Mouse (Mus musculus) megakaryocyte-erythroid progenitor cell, adult 5-6 weeks (primary cell): ENCODE results near the gene Saxo1. TPM values are rescaled to one million over a fixed set of nuclear protein-coding genes. Genes with fewer than 3 reads are reported as not detected.

Source experiments
- ATAC-seq: replicated peaks from 2 replicates; pipeline ENCODE4 v1.8.0; 2016; ENCODE audit warnings: mild to moderate bottlenecking, inconsistent platforms; ENCODE audit not compliant: severe bottlenecking, poor library complexity, low FRiP score, low TSS enrichment
- total RNA-seq, 2 experiments: library from RNA; stranded (forward) in 1 of 2; stranded (reverse) in 1 of 2; fragments of 200-1000, 215-1000 nt in 1 of 2; fragments of >200 nt in 1 of 2; fragmentation: Nextera tagmentation in 1 of 2; gene quantifications; 2 replicates each; pipeline ENCODE4 v1.2.3; 2014 to 2017

Gene Saxo1
- total RNA-seq, 2 experiments from 2014 or later: not detected

- no peak for ATAC-seq
Measured at GRCm38 (mm10) chr4:86435631-86436030, 122.5 kb downstream of the Saxo1 start.

DNA sequence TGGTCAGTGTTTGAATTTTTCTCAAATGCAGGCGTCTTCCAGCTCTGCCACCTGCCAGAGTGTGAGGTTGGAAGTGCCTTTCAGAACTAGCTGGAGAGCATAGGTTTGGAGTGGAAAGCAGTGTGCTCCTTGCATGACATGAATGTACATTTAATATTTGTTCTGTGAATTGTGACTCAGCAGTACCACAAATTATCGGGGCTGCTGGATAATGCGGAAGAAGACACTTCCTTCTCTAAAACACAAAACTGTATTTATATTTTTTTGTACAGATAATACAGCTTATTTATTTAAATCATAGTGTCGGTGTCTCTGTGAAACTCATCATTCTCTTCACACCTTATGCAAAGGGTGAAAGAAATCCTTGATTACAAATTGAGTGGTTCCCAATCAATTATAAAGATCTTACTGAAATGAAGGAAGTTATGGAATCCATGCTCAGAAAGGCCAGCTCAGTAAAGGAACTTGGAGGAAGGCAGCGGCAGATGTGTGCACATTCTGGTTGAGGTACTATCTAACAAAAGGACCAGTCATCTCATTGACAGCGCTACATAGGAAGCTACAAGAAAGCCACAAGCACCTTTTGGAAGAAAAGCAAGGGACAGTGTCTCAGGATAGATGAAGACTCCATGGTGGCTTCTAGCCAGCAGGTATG, 129.9 kb downstream of the Saxo1 start:
- no peak for ATAC-seq

GRCm38 (mm10) chr4:86427312-86427711, 130.8 kb downstream of the Saxo1 start:
- no peak for ATAC-seq

- no peak for ATAC-seq
Measured at GRCm38 (mm10) chr4:86426549-86426948, 131.6 kb downstream of the Saxo1 start.

- no peak for ATAC-seq
Measured at GRCm38 (mm10) chr4:86425581-86425980, 132.5 kb downstream of the Saxo1 start.

GRCm38 (mm10) chr4:86422586-86422985, 135.5 kb downstream of the Saxo1 start:
- ATAC-seq: no peak

DNA sequence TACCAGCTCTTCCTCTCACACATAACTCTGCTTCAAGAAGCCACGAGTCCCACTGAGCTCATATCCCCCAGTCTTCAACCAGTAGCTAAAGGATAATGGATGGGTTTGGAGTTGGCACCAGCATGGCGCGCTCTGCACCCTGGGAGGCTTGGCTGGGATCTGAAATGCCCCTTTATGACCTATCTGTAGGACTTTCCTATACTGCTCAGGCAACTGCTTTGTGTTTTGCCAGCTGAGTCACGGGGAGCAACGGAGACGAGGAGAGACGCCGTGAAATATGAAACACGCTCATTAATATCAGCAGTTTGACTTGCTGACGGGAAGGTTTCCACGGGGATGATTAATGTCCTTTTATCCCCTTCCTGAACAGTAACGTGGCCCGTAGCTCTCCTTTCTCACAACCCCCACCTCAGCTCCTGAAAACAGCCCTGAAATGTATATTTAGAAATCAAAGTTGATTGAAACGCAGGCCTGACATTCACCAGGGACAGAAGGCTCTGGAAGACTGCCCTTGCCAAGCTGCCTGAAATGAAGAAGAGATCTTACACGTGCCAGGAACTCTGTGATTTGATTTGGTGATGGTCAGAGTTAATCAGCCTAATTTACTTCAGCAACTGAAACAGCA, 141.6 kb downstream of the Saxo1 start:
- ATAC-seq: no peak

DNA sequence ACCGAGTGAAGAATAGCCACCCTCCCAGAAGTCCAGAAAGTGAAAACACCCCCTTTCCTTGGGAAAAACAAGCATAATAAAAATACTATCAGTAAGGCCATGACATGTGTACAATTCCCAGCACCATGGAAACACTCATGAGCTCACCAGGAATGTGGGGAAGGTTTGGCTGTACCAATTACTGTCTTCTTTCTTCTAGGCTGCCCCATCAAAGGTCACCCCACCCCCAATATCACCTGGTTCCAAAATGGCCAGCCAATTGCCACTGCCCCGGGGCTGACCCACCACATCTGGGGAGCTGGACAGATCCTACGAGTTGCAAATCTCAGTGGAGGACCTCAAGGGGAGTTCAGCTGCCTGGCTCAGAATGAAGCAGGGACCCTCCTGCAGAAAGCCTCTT, 144.7 kb downstream of the Saxo1 start:
- ATAC-seq: no peak

DNA sequence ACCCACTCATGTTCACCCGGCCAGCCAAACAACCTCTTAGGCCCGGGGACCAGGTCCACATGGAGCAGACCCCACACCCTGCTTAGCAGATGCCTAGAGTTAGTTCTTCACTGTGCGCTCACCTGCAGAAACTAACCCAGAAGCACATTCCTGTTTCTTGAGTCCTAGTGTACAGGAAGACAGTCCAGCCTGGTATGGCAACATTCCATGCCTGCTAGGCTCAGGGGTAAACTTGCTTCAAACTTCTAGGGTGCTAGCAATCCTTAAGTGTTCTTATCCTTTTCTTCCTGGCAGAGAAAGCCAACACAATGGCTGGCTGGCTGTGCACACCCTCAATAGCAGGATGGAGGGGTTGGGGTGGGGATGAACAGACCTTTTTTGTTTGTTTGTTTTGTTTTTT, 147.2 kb downstream of the Saxo1 start:
- ATAC-seq: no peak

GRCm38 (mm10) chr4:86408421-86408820, 149.7 kb downstream of the Saxo1 start:
- no peak for ATAC-seq

GRCm38 (mm10) chr4:86407200-86407527, 151.0 kb downstream of the Saxo1 start:
- ATAC-seq: no peak

DNA sequence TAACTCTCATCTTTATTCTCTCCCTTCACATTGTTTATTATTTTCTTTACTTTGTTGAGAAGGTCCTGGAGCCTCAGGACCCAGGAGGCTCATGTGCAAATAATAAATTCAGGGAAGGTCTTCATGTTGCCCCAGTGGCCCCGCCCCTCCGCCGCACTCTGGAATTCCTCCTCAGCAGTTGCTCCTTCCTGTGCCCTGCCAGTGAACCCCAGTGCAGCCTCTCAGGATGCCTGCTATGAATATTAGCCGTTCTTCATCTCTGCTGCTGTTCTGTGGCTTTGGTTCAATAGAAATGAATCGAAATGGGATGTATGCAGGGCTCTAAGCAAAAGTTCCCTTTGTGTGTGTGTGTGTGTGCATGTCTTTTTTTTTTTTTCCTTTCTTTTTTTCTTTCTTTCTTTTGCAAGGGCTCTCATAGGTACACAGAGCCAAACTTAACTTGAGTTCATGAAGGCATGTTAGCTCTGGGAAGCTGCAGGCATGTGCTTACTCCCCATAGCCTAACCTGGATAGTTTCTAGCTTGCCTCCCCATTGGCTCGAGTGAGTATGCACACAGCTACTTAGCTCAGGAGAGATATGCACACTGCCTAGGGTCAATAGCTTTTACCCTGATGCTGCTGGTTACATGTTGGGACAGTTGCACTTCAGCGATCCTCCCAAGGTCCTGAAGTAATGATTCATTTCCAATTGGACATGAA, 151.5 kb downstream of the Saxo1 start:
- ATAC-seq: no peak

- no peak for ATAC-seq
Measured at GRCm38 (mm10) chr4:86401116-86401515, 157.0 kb downstream of the Saxo1 start.

- no peak for ATAC-seq
Measured at GRCm38 (mm10) chr4:86397470-86397869, 160.7 kb downstream of the Saxo1 start.

GRCm38 (mm10) chr4:86396672-86397288, 161.3 kb downstream of the Saxo1 start:
- no peak for ATAC-seq

- ATAC-seq: no peak
Measured at GRCm38 (mm10) chr4:86395636-86396035, 162.5 kb downstream of the Saxo1 start.

Other genes with a start within 250 kb of the Saxo1 start
- gene Rraga, start 17.3 kb upstream of the Saxo1 start, total RNA-seq (2014; fragmentation: Nextera tagmentation): 26.8 and 36.0 TPM in 2 replicates
- gene Rraga, start 17.3 kb upstream of the Saxo1 start, total RNA-seq (2017): 6.0 and 11.4 TPM in 2 replicates
- 29.5 and 37.0 TPM in 2 replicates for gene Haus6, start 53.7 kb upstream of the Saxo1 start, total RNA-seq (2014; fragmentation: Nextera tagmentation)
- gene Haus6, start 53.7 kb upstream of the Saxo1 start, total RNA-seq (2017): 34.7 and 35.2 TPM in 2 replicates
- gene Plin2, start 111.7 kb upstream of the Saxo1 start, total RNA-seq (2014; fragmentation: Nextera tagmentation): 60.3 and 71.1 TPM in 2 replicates
- 80.0 and 80.6 TPM in 2 replicates for gene Plin2, start 111.7 kb upstream of the Saxo1 start, total RNA-seq (2017)
- 15.0 and 21.6 TPM in 2 replicates for gene Dennd4c, start 190.2 kb upstream of the Saxo1 start, total RNA-seq (2014; fragmentation: Nextera tagmentation)
- gene Dennd4c, start 190.2 kb upstream of the Saxo1 start, total RNA-seq (2017): 37.0 and 38.0 TPM in 2 replicates